Mouse (Mus musculus) left cerebral cortex, postnatal 10 days (tissue): Measurements from ENCODE around the gene Dck. TPM values are rescaled to one million over a fixed set of nuclear protein-coding genes. Genes with fewer than 3 reads are reported as not detected.

ENCODE experiments used
- total RNA-seq, 2 experiments: library from RNA; stranded (reverse); gene quantifications; 2 replicates each; pipeline ENCODE4 v1.2.3; 2021

The Dck gene
- total RNA-seq, 2 experiments from 2014 or later = 19.5 to 20.3 TPM

Other genes starting within 250 kb of the Dck start
- under 1 TPM; 0.39 to 0.49 TPM for gene Jchain, start 237.1 kb upstream of the Dck start, total RNA-seq
- 10 to 100 TPM; 24.6 to 28.0 TPM for gene Utp3, start 210.5 kb upstream of the Dck start, total RNA-seq
- gene Rufy3, start 200.0 kb upstream of the Dck start, total RNA-seq = 100 to 1,000 TPM; 217 to 229 TPM
- gene Grsf1, start 88.8 kb upstream of the Dck start, total RNA-seq = 10 to 100 TPM; 79.8 to 84.1 TPM
- 10 to 100 TPM; 32.3 to 35.2 TPM for gene Mob1b, start 44.1 kb upstream of the Dck start, total RNA-seq
- gene Slc4a4, start 121.8 kb downstream of the Dck start, total RNA-seq = 100 to 1,000 TPM; 101 to 106 TPM